Comparison of ENCODE assay signal across 13 mouse cellular contexts in the genomic region with DNA sequence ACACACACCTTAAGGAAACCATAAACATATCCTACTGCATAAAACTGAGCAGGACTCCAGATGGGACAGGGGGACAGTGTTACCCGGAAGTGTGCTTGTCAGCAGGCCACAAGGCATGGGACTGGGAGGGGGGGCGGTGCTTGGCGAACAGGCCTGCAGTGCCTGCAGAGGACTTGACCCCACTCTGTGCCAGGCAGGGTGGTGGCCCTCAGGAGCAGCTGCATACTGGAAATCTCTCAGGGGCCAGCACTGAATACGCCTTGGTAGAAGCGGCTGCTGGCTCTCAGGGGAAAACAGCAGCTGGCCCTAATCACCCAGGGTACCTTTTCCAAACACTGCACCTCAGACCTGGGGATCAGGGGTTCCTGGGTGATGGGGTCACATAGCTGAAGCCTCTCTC. TPM values are rescaled to one million over a fixed set of nuclear protein-coding genes. Genes with fewer than 3 reads are reported as not detected.
DNase-seq lines count a peak whose midpoint lies in the region; ATAC-seq and TF ChIP-seq lines count a peak whose summit lies in the region.
"Had no signal": no experiment of that assay in that cellular context is flagged by ENCODE, and none has a peak within 500 bp of the region (broad histone marks: within the 10 kb centered on the region; RNA-seq: fewer than 3 reads in every experiment).

No protein-coding gene starts in this region.

- H3K4me1 ChIP-seq in lung, embryonic 15.5 days: peaks cover 19% of the 10 kb centered on the region
- H3K4me1 ChIP-seq in E14TG2a.4 (replicated peaks; ENCODE audit: low read depth, low read length): peaks cover 78% of the 10 kb centered on the region
- H3K4me1 ChIP-seq in limb, embryonic 12.5 days (replicated peaks): peaks cover 41% of the 10 kb centered on the region

- no peak overlapping the region for H3K9ac ChIP-seq in lung, embryonic 15.5 days
- H3K9ac ChIP-seq in limb, embryonic 12.5 days (replicated peaks): no peak overlapping the region
- H3K9ac ChIP-seq: liver, embryonic 13.5 days had no signal

- H3K27me3 ChIP-seq in lung, embryonic 15.5 days: no peaks in the 10 kb centered on the region
- no peaks in the 10 kb centered on the region for H3K27me3 ChIP-seq in E14TG2a.4 (ENCODE audit: insufficient read depth, low read length)
- H3K27me3 ChIP-seq in limb, embryonic 12.5 days: no peaks in the 10 kb centered on the region
- H3K27me3 ChIP-seq: liver, embryonic 13.5 days had no signal

- TF ChIP-seq CTCF in E14TG2a.4 (conservative IDR thresholded peaks at IDR 0.05; ENCODE audit: low read length): no peak

- ATAC-seq in lung, embryonic 15.5 days (ENCODE audit: borderline replicate concordance, extremely low read depth, low FRiP score, low TSS enrichment): peak; percentile 20; the same call in 1 of the 2 replicates
- no peak for ATAC-seq in limb, embryonic 12.5 days (ENCODE audit: insufficient number of reproducible peaks, insufficient read depth, low FRiP score, low TSS enrichment, low read depth)

- intact Hi-C loops in gastrocnemius, postnatal 14 days (cut with DNase I; ENCODE audit: low total_unique reads): no loop called here

- no peaks in the 10 kb centered on the region for H3K36me3 ChIP-seq in lung, embryonic 15.5 days
- no peaks in the 10 kb centered on the region; the same call in 1 of the 2 replicates for H3K36me3 ChIP-seq in E14TG2a.4 (ENCODE audit: insufficient read depth, low read length)
- no peaks in the 10 kb centered on the region for H3K36me3 ChIP-seq in limb, embryonic 12.5 days
- H3K36me3 ChIP-seq: liver, embryonic 13.5 days had no signal

- H3K9me3 ChIP-seq in lung, embryonic 15.5 days: no peaks in the 10 kb centered on the region
- H3K9me3 ChIP-seq in E14TG2a.4 (ENCODE audit: low read length): no peaks in the 10 kb centered on the region
- H3K9me3 ChIP-seq in limb, embryonic 12.5 days: no peaks in the 10 kb centered on the region
- H3K9me3 ChIP-seq: liver, embryonic 13.5 days had no signal

- no peak overlapping the region for H3K27ac ChIP-seq in lung, embryonic 15.5 days
- 0 out of 2 replicates have a peak overlapping the region, but pooled peaks have one; percentile 45 for H3K27ac ChIP-seq in limb, embryonic 12.5 days
- H3K27ac ChIP-seq: liver, embryonic 13.5 days had no signal

- peak; percentile 42 for DNase-seq in gastrocnemius, postnatal 14 days
- no peak for DNase-seq in gastrocnemius, postnatal 4 days (ENCODE audit: low spot score in 2 of 2)
- DNase-seq in lung, adult 18-20 months: no peak
- no peak for DNase-seq in testis, postnatal 14 days (ENCODE audit: low spot score)
- DNase-seq in urinary bladder, postnatal 25 days (ENCODE audit: low spot score): no peak
- DNase-seq: adrenal gland, adult 2 months; cerebellum, postnatal 10 days; kidney, adult 11 months; liver, embryonic 13.5 days; thymus, postnatal 4 days had no signal

- H3K4me3 ChIP-seq in lung, embryonic 15.5 days: no peak overlapping the region
- 0 out of 2 replicates have a peak overlapping the region, but pooled peaks have one; percentile 4 for H3K4me3 ChIP-seq in E14TG2a.4 (replicated peaks; ENCODE audit: low read length)
- H3K4me3 ChIP-seq in limb, embryonic 12.5 days (replicated peaks): no peak overlapping the region
- H3K4me3 ChIP-seq: liver, embryonic 13.5 days had no signal

- no peak overlapping the region for H3K4me2 ChIP-seq in lung, embryonic 15.5 days
- H3K4me2 ChIP-seq in limb, embryonic 12.5 days: no peak overlapping the region
- H3K4me2 ChIP-seq: liver, embryonic 13.5 days had no signal

- 48% methylated on average over 5 of the region's 5 CpGs for WGBS in lung, embryonic 15.5 days
- WGBS in limb, embryonic 12.5 days: 36% methylated on average over 5 of the region's 5 CpGs

RNA-seq across cellular contexts. Expression of a gene that starts 29.2 kb away (rescaled TPM):
- 10 to 100 TPM; 41.6 to 48.7 TPM for total RNA-seq in gastrocnemius, postnatal 14 days (2021)
- total RNA-seq in gastrocnemius, postnatal 4 days (2021): 10 to 100 TPM; 75.6 to 83.8 TPM
- polyA plus RNA-seq in lung, embryonic 15.5 days (2015; fragmentation: Nextera tagmentation; extraction: Ambion mirVana): 55.1 and 60.7 TPM in 2 replicates
- 72.0 and 75.9 TPM in 2 replicates for polyA plus RNA-seq in limb, embryonic 12.5 days (2016; fragmentation: Nextera tagmentation; extraction: Ambion mirVana)
